Mouse (Mus musculus) A20 (cell line): ENCODE data around the gene Rasgef1a.

Experiments
- DNase-seq: peaks from one replicate; pipeline ENCODE4 v3.0.0-alpha.2; 2011; ENCODE audit warnings: low read depth, low spot score

The Rasgef1a gene

GRCm38 (mm10) chr6:118010756-118011615, at the start of gene Rasgef1a:
Rasgef1a (plus strand) TSS chr6:118011438.
- no peak for DNase-seq

- DNase-seq: peak; percentile 18
These were observed 48.0 kb upstream of the Rasgef1a start for GRCm38 (mm10) chr6:117963201-117963600.

GRCm38 (mm10) chr6:117966729-117967128, 44.5 kb upstream of the Rasgef1a start:
- DNase-seq: no peak

- DNase-seq: no peak
These were observed 24.1 kb upstream of the Rasgef1a start for GRCm38 (mm10) chr6:117987173-117987572.

- DNase-seq: no peak
These were observed 22.0 kb upstream of the Rasgef1a start for GRCm38 (mm10) chr6:117989209-117989608.

GRCm38 (mm10) chr6:117990649-117991048, 20.6 kb upstream of the Rasgef1a start:
- DNase-seq: no peak

- no peak for DNase-seq
These were observed 19.9 kb upstream of the Rasgef1a start for GRCm38 (mm10) chr6:117991297-117991696.

GRCm38 (mm10) chr6:117991928-117992327, 19.3 kb upstream of the Rasgef1a start:
- no peak for DNase-seq

- no peak for DNase-seq
These were observed 16.1 kb upstream of the Rasgef1a start for GRCm38 (mm10) chr6:117995168-117995567.

GRCm38 (mm10) chr6:118001272-118001671, 10.0 kb upstream of the Rasgef1a start:
- peak; percentile 22 for DNase-seq

GRCm38 (mm10) chr6:118007302-118007701, 3.9 kb upstream of the Rasgef1a start:
- peak; percentile 48 for DNase-seq

- no peak for DNase-seq
These were observed 3.2 kb upstream of the Rasgef1a start for GRCm38 (mm10) chr6:118007843-118008539.

GRCm38 (mm10) chr6:118010256-118010655, 982 bp upstream of the Rasgef1a start:
- no peak for DNase-seq

GRCm38 (mm10) chr6:118011616-118012316, 528 bp downstream of the Rasgef1a start:
- no peak for DNase-seq

- no peak for DNase-seq
These were observed 1.1 kb downstream of the Rasgef1a start for GRCm38 (mm10) chr6:118012317-118012700.

- DNase-seq: no peak
These were observed 2.0 kb downstream of the Rasgef1a start for GRCm38 (mm10) chr6:118012987-118013866.

- DNase-seq: no peak
These were observed 3.6 kb downstream of the Rasgef1a start for GRCm38 (mm10) chr6:118014881-118015280.

GRCm38 (mm10) chr6:118015971-118016370, 4.7 kb downstream of the Rasgef1a start:
- no peak for DNase-seq

- no peak for DNase-seq
These were observed 7.4 kb downstream of the Rasgef1a start for GRCm38 (mm10) chr6:118018666-118019065.

- DNase-seq: no peak
These were observed 8.3 kb downstream of the Rasgef1a start for GRCm38 (mm10) chr6:118019569-118019968.
